Mouse (Mus musculus) embryo, embryonic 11.5 days (tissue): Measurements from ENCODE around the gene Rab1a.
"Not testable (repeated sequence)": the region's sequence is repeated elsewhere in the genome, so short reads cannot be mapped to it uniquely, and the experiment has no call there.

Experiments
- DNase-seq: peaks from one replicate; pipeline ENCODE4 v3.0.0-alpha.2; 2012; ENCODE audit warnings: low read depth, low spot score

Gene Rab1a

DNA sequence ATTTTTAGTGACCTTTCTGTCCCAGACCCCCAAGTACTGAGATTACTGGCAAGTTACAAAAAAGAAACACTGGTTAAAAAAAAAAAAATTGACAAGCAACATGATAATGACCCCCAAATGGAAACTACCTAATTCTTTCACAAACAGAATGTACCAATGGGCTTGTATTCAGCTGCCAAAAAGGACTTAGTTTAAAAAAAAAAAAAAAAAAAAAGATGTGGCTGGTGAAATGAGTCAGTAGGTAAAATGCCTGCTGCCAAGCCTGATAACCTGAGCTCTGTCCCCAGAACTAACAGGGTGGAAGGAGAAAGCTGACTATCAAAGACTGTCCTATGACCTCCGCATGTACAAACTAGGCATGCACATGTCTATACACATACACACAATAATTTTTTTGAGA, 16.0 kb downstream of the Rab1a start:
- DNase-seq, result no peak

DNA sequence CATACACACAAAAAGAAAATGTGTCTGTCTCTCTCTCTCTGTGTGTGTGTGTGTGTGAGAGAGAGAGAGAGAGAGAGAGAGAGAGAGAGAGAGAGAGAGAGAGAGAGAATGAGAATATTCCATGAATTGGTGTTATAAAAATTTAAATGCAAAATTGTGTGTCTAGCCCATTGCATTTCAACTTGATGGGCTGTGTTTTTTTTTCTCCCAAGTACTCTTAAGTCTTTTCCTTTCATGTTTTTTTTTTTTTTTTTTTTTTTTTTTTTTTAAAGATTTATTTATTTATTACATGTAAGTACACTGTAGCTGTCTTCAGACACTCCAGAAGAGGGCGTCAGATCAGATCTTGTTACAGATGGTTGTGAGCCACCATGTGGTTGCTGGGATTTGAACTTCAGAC, 20.4 kb downstream of the Rab1a start:
- DNase-seq, result not testable (repeated sequence)

DNA sequence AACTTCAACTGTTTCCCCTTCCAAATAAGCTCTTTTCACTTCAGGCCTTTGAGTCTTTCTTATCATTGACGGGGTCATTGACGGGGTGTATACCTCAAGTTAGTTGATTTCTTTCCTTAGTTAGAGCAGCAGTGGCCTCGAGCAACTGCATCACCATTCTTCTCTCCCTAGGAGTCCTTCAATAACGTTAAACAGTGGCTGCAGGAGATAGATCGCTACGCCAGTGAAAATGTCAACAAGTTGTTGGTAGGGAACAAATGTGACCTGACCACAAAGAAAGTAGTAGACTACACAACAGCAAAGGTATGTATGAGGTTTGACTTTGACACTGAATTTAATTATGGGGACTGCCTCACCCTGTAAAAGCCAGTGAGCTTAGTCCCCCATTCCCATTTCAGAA, 23.0 kb downstream of the Rab1a start:
- DNase-seq, result no peak

DNA sequence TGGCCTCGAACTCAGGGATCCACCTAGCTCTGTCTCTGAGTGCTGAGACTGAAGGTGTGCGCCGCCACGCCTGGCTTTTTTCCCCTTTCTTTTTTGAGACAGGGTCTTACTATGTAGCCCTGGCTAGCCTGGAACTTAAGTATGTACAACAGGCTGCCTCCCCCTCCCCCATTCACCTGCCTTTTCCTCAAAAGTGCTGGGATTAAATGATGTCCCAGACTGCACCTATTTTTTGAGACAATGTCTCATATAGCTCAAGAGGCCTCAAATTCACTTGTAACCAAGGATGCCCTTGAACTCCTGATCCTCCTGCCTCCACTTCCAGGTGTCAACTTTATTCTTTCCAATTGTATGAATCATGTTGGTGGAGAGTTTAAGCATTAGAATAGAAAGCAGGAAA, 24.7 kb downstream of the Rab1a start:
- no peak for DNase-seq

DNA sequence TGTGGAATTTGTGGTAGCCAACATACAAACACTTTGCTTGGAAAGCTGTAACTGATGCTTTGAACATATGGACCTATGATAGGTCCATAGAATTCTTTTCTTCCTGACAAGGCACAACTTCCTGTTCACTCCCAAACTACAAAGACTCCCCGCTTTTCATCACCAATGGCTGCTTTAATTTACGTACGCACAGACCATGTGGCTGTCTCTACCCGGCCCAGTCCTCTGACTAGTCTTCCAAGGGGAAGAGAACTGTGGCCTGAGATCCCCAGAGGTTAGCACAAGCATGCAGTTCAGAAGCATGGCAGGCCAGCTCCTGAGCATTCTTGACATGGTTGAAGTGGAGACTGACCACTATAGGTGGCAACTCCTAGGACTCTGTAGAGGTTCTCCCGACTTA, 27.4 kb downstream of the Rab1a start:
- DNase-seq, result no peak

DNA sequence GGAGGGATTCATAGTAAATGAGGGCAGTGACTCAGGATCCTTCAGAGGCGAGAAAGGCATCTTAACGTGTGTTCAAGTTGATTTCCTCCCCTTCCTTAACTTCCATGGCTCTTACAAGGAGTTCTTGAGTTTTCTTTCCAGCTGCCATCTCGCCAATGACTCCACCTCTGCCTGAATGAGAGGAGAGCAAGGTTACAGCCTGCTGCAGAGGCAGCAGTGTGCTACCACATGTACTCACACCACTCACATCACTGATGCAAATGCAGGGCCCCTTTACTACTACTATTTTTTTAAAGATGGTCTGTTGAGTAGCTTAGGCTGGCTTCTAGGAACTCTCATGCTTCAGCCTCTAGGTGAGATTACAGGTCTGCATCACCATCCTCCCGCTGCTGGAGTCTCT, 28.1 kb downstream of the Rab1a start:
- no peak for DNase-seq

DNA sequence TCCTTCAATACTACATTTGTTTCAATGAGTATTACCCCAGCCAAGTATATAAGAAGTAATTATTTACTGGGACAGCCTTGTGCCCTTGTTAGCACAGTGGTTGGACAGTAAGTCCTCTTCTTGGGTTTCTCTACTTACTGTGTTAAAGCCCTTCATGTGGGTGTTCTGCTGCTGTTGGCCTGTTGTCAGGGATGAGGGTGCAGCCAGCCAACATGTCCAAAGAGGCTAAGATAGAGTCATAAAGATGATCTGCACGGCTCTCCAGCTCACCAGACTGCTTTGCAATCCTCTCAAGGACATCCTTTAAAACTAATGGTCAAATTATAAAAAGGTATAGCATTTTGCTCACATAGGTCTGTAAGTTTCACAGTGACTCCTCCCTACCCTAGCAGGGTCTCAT, 29.1 kb downstream of the Rab1a start:
- DNase-seq, result no peak

DNA sequence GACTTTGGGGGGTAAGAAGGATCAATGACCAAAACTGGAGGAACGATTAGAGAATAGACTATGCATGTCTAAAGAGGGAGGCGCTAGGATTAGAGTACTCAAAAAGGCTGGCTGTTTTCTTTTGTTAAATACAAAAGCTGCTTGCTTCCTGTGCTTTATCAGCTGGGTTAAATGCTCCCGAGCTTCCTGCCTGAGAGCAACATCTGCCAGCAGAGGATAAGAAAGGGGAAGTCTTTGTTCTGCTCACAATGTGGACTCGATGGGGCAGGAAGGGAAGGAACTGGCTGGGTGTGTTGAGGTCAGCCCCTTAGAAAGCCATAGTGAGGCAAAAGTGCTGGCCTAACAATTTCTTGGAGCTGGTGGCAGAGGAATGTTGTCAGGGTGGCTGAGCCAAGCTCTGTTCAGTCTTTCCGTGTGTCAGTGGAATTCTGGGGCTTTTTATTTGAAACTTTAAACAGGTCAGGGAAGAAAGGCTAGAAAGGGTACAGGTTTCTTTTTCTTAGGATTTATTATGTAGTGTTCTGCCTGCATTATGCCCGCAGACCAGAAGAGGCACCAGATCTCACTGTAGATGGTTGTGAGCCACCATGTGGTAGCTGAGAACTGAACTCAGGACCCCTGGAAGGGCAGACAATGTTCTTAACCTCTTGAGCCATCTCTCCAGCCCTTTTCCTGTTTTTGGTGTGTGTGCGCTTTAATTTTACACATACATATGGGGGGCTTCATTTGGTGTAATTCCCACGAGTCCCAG, 30.1 kb downstream of the Rab1a start:
- no peak for DNase-seq

DNA sequence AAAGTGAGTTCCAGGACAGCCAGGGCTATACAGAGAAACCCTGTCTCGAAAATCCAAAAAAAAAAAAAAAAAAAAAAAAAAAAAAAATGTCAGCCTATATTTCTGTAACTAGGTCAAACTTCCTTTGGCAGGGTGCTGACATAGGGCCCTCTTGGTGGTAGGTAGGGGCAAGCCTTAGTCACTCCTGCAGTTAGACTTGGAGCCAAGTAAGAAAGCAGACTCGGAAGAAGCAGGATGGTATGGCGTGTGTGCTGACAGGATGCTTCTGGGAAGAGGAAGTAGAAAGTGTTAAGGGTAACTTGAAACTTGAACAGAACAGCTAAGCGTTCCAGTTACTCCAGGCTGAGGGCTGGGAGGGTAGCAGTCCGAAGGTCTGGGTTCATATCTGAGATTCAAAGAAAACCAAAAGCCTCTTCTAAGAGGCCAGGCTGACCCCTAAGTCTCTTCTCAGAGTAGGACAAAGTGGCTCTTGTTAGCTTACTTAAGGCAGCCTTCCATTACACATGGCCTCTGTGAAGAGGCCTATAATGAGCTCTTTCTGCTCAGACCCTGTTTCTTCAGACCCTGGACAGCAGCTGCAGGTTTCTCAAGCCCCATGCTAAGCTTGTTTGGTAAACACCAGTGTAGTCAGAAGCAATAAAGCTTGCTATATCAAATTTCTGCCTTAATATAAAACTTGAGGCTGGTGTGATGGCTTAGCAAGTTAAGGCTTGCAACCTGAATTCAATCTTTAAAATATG, 31.0 kb downstream of the Rab1a start:
- no peak for DNase-seq

DNA sequence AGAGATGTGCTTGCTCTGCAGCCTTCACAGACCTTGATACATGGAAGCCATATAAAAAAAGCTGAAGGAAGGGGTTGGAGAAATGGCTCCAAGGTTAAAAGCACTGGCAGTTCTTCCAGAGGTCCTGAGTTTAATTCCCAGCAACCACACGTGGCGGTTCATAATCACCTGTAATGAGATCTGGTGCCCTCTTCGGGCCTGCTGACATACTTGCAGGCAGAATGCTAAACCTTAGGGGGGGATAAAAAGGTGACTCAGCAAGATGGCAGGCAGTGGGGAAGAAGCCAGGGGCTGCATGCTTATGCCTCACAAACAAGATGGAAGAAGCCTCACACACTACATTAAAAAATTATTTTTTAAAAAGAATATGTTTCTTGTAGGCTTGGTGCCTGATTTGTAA, 33.0 kb downstream of the Rab1a start:
- DNase-seq, result no peak

DNA sequence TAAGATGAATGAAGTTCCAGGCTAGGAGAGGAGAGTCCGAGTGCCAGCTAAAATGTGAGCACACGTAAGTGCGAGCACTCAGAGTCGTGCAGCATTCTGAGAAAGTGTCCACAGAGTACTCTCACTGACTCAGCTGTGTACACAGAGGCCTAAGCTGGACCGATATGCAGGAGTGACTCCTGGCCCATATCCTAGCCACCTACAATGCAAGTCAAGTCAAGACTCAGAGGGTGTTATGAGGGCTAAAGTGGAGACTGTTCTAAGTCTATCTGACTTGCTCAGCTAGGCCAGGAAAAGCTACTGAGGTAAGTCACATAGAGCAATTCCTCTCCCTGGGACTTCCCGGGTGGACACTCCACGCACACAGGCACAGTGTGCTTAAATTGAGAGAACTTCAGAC, 35.8 kb downstream of the Rab1a start:
- no peak for DNase-seq

DNA sequence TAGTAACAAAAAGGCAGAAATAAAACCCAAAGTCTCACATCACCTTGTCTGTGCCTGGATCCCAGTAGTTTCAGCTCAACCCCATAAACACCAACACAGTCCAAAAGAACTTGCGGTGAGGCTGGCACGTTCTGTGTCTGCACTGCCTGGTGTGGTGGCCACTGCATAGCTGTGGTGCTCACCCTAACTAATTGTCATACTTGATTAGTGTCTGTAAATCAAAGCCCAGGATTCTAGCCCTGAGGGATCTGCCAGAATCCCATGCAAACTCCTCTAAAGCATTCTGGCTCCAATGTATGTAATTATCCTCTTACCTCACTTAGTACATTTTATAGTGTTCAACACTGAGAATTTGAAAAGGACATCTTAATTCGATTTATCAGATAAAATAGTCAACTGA, 36.7 kb downstream of the Rab1a start:
- no peak for DNase-seq

DNA sequence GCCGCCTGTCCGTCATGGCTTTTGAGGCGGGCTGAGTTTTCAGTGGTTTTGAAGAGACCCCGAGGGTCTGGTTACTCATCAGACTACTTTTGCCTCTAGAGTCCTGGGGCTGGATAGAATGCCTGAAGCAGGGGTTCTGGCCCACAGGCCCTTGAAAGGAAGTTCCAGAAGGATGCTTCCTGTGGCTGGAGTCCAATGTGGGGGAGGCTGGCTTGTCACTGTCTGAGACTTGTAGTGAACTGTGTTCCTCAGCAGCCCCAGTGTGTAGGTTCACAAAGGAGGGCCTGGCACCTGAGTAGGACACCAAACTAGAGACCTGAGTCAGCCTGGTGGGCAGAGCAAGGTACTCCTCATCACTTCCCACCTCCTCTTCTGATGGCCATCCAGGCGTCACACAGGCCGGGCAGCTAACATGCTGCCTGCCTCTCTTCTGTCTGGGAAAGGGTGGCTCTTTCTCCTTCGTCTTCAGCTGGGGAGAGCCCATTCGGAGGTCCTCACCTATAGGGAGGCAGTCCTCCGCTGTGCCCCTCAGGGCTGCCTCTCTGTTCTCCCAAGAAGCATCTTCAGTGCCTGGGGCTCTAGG, 38.1 kb downstream of the Rab1a start:
- no peak for DNase-seq

DNA sequence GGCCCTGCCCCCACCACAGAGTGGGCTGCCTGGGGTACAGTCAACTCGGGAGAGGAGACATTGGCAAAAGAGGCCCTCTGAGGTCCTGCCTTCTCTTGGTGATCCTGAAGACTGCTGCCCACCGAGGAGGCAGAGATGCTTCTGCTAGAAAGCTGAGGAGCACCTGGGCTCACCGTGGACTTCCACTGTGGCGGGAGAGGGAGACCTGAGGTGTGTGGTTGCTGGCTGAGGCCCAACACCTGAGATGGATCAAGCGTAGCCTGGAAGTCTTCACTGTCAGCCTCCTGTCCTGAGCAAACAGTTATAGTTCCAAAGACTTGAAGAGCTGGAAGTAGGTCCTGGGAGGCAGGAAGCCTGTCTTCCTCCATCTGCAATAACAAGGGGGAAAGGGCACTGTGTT, 39.1 kb downstream of the Rab1a start:
- no peak for DNase-seq

DNA sequence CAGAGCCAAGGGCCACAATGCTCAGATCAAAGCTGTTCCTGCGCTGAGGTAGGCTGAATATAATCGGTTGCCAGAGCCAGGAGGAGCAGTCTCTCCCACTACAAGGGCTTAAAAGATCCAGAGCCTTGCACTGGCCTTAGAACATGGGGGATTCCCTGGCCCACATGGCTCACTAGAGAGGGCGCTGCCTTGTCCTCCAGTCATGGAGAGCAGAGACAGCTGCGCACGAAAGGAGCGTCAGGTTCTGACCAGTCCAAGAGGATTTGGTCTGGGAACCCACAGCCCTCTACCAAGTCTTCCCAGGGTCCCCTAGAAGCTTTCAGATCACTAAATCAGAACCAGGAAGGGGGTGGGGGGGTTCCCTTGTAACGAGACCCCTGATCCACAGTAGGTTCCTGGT, 40.1 kb downstream of the Rab1a start:
- no peak for DNase-seq

DNA sequence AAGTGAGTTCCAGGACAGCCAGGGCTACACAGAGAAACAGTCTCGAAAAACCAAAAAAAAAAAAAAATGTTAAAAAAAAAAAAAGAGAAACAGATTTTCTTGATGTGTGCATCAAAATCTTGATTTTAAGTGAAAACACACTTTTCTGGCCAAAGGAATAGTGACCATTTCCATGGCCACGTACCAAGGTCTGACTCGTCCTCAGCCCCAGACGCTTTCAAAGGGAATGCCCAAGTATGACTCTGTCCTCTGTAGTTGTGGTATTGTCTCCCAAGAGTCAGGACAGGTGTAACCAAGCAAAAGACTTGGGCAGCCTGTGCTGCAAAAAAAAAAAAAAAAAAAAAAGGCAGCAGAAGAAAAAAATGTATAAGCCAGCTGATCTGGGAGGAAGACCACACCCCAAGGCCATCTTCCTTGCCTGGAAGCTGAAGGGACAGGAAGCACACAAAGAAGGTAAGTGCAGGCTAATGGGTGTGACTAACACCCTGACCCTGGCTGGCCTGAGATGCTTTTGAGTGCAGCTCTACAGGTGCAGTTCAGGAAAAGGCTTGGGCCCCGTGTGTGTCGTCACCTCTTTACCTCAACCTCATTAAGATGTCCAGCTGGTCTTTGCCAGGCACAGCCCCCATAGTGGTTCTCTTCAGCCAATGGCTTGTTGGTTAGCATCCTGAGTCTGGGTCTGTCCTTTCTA, 41.3 kb downstream of the Rab1a start:
- no peak for DNase-seq

DNA sequence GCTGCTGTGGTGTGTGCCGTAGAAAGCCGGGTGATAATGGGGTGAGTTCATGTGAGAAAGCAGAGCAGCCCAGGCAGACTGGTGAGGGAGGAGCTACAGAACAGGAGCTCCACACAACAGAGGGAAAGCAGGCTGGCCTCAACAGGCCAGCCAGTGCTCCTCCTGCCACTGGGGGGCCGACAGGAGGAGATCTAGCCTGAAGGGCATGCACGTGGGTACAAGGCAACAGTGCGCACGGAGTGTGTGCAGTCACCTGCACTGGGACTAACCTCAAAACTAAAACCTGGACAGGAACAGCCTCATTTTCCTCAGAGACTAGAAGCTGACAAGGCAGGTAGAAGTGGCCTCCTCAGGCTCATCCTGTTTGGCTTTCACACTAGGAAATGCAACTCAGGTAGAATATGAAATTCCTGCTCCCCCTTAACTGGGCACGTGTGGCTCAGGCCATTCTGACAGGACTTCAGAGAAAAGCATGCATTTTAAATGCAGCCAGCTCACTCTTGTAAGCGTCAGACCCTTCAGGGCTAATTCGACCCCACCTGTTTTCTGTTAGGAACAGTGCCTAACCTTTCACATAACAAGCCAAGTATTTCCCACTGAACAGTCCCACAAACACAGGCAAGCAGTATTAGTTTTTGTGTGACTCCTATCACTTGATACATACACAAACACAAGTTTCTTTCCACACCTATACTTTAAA, 42.1 kb downstream of the Rab1a start:
- DNase-seq, result no peak

DNA sequence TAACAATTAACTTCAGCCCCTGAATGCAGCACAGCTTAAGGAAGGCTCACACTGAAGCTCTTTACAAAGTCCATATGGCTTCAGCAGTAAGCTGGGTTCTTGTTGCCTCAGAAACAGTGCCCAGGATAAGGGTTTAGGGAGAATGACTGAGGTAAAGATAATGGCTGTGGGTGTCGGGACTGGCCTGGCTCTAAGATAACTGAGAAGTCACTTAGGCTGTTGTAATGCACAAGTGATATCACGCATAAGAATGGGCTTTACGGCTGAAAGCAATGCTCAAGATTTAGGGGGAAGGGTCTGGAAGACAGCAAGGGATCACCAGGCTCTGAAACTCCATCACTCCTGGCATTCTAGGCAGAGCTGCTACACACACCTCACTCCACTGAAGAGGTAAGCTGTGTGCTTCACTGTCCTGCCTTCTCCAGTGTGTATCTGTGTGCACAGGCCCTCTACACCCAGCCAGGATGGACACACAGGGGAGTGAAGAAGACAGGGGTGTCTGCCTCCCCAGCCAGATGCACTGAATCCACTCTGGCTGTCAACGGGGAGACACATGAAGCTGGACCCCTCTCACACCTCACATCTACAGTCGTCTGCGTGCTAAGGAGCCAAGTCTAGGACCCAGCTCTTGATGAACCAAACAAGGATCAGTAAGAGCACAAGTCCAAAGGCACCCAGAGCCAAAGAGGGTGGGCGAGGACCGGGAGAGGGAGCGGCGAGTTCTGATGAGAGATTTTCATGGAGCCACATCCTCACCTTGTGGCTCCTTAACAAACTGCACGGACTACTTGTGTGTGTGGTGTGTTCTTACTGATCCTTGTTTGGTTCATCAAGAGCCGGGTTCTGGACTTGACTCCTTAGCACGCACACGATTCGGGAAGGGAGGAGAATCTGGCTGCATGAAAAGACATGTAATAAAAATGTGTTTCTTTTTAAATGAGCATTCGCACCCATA, 43.4 kb downstream of the Rab1a start:
- DNase-seq, result no peak

DNA sequence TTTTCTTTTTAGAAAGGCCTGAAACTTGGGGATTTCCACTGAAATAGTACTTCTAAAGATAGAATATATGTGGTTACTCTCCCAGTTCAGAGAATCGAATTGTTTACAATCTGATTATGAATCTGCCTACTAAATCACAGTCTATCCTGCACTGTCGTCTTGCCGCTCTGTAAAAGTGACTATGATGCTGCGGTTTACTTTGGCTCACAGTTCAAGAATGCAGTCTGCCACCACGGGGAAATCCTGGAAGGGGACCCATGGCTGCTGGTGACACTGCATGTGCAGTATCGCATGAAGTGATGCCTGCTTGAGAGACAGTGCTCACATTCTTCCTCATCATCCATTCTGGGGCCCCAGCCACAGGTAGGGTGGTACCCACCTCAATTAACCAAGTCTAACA, 44.1 kb downstream of the Rab1a start:
- DNase-seq, result no peak

DNA sequence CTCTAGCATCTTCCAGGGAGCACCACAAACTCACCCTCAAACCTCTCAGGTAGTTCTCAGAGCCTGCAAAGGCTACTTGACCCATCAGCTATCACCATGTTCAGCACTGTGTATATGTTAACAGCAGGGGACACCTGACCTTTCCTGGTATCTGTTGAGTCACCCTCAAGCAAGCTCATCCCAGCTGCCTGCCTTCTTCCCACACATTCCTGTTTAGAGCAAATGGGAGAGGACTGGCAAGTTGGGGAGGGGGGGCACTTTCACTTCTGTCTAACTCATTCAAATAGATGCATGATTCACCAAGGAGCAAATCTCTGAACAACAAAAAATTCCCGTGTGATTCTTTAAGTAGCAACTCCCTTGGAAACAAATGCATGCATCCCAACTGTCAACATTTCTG, 45.4 kb downstream of the Rab1a start:
- no peak for DNase-seq
